Mouse (Mus musculus): ENCODE measurements around the gene B4galnt4.
"Not testable (repeated sequence)": the region's sequence is repeated elsewhere in the genome, so short reads cannot be mapped to it uniquely, and the experiment has no call there.

The B4galnt4 gene

GRCm38 (mm10) chr7:141060426-141061242 lies at the start of gene B4galnt4:
Gene B4galnt4 (plus strand): TSS chr7:141061104.
- DNase-seq (ENCODE audit: low spot score in 2 of 2) = peak in 1 of 2 experiments; percentile 29

GRCm38 (mm10) chr7:141011238-141011770 lies 49.6 kb upstream of the B4galnt4 start:
- DNase-seq (ENCODE audit: low spot score in 2 of 2) = no peak

- no peak for DNase-seq (ENCODE audit: low spot score in 2 of 2)
Measured at GRCm38 (mm10) chr7:141016707-141017697, 43.9 kb upstream of the B4galnt4 start.

GRCm38 (mm10) chr7:141017824-141018223 lies 43.1 kb upstream of the B4galnt4 start, which contains the start of gene Ifitm6:
Gene Ifitm6 (minus strand): TSS chr7:141017924.
- DNase-seq (ENCODE audit: low spot score in 2 of 2) = not testable (repeated sequence)

GRCm38 (mm10) chr7:141019028-141019427 lies 41.9 kb upstream of the B4galnt4 start:
- DNase-seq (ENCODE audit: low spot score in 2 of 2) = no peak

GRCm38 (mm10) chr7:141021489-141022449 lies 39.1 kb upstream of the B4galnt4 start:
- no peak for DNase-seq (ENCODE audit: low spot score in 2 of 2)

- DNase-seq (ENCODE audit: low spot score in 2 of 2) = no peak
Measured at GRCm38 (mm10) chr7:141024865-141025838, 35.8 kb upstream of the B4galnt4 start.

- DNase-seq (ENCODE audit: low spot score in 2 of 2) = no peak
Measured at GRCm38 (mm10) chr7:141026097-141026739, 34.7 kb upstream of the B4galnt4 start.

GRCm38 (mm10) chr7:141026740-141027098 lies 34.2 kb upstream of the B4galnt4 start:
- DNase-seq (ENCODE audit: low spot score in 2 of 2) = no peak

- DNase-seq (ENCODE audit: low spot score in 2 of 2) = no peak
Measured at GRCm38 (mm10) chr7:141028831-141029230, 32.1 kb upstream of the B4galnt4 start, which contains the start of gene Gm17387. Gene Gm17387 (plus strand): TSS chr7:141029131.

GRCm38 (mm10) chr7:141030390-141030789 lies 30.5 kb upstream of the B4galnt4 start:
- no peak for DNase-seq (ENCODE audit: low spot score in 2 of 2)

- DNase-seq (ENCODE audit: low spot score in 2 of 2) = no peak
Measured at GRCm38 (mm10) chr7:141032458-141033167, 28.3 kb upstream of the B4galnt4 start.

- not testable (repeated sequence) for DNase-seq (ENCODE audit: low spot score in 2 of 2)
Measured at GRCm38 (mm10) chr7:141036624-141037023, 24.3 kb upstream of the B4galnt4 start.

GRCm38 (mm10) chr7:141038090-141039032 lies 22.5 kb upstream of the B4galnt4 start:
- DNase-seq (ENCODE audit: low spot score in 2 of 2) = no peak

GRCm38 (mm10) chr7:141039386-141040107 lies 21.4 kb upstream of the B4galnt4 start:
- DNase-seq (ENCODE audit: low spot score in 2 of 2) = no peak

- DNase-seq (ENCODE audit: low spot score in 2 of 2) = no peak
Measured at GRCm38 (mm10) chr7:141040867-141041606, 19.9 kb upstream of the B4galnt4 start.
